Mouse (Mus musculus): ENCODE measurements around the gene Fgd6.

DNA sequence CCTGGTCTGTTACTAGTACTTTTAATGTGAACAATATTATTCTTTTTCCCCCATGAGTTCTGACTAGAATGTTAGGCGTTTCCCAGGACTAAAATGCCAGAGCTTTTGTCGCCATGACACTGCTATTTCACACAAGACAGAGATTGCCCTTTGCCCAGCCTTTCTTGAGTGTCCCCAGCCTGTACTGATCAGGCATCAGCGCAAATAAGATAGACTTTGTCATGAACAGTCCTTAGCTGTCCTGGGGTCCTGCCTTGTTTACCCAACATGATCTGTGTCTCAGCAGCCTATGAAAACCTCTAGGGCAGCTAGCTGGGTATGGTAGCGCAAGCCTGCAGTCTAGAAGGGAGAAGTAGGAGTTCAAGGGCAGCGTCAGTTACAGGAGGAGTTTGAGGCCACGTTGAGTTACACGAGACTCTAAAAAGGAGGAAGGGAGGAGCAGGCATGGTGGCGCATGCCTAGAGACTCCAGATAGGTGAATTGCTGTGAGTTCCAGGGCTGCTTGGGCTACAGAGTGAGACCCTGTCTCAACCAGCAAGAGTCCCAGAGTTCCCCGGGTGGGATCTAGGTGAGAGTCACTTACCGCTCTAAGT is 103.2 kb downstream of the Fgd6 start:
- TF ChIP-seq POLR2A (IDR thresholded peaks at IDR 0.05; ENCODE audit: low read depth, low read length) (no peak), CTCF (IDR thresholded peaks at IDR 0.05; ENCODE audit: borderline replicate concordance, insufficient read depth, low read length) (no peak)

Data from embryonic fibroblast, embryonic 13.5 days (primary cell).